Mouse (Mus musculus) bone marrow macrophage, adult 2 months (primary cell): ENCODE results near the gene Ankle1.

Experiments
- CTCF ChIP-seq: IDR thresholded peaks from 2 replicates; pipeline ENCODE4 v1.5.1; 2012; ENCODE audit warnings: low read depth, mild to moderate bottlenecking, low read length, moderate library complexity
- POLR2A ChIP-seq: IDR thresholded peaks from 2 replicates; pipeline ENCODE4 v1.6.1; 2012; ENCODE audit warnings: mild to moderate bottlenecking, low read depth, low read length, borderline replicate concordance

DNA sequence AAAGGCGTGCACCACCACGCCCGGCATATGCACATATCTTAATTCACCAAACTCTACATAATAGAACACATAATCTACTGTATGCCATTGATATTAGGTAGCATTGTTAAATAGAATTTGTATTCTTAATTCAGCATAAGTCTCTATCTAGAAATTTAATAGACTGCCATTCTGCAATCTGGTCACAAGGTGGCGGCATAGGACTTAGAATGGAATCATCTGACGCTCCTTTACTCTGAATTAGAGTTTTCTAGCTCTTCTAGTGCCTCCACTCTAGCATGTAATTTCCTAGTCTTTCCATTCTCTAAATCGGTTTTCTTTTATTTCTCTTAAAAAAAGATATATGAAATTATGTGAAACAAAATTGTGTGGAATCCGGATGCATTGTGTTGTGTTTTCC, 35.6 kb downstream of the Ankle1 start:
- TF ChIP-seq CTCF: no peak
- TF ChIP-seq POLR2A: no peak
